Mouse (Mus musculus): ENCODE measurements at regions not wholly inside any gene's neighbourhood (a gene's known extent, or its start where the extent isn't known, plus 50 kb on each side); places are given as distances from the start of the nearest gene placed in this dataset.
"Not testable (repeated sequence)": the region's sequence is repeated elsewhere in the genome, so short reads cannot be mapped to it uniquely, and the experiment has no call there.

GRCm38 (mm10) chr17:43157781-43158501, 112.2 kb upstream of the Adgrf1 start:
- Histone ChIP-seq H3K36me3 (ENCODE audit: control insufficient read depth, insufficient read depth, low read length) (no peaks in the 10 kb centered on the region), H3K4me3 (ENCODE audit: insufficient read depth, low read depth, low read length) (no peak overlapping the region), H3K27me3 (replicated peaks; ENCODE audit: control insufficient read depth, insufficient read depth, low read length) (no peaks in the 10 kb centered on the region), H3K4me1 (ENCODE audit: control insufficient read depth, insufficient read depth, low read length) (peaks cover 4% of the 10 kb centered on the region; the same call in 1 of the 2 replicates), H3K27ac (ENCODE audit: insufficient read depth, low read depth, low read length) (no peak overlapping the region)
- 39% methylated on average over 15 of the region's 15 CpGs for WGBS
- TF ChIP-seq CTCF (conservative IDR thresholded peaks at IDR 0.05; ENCODE audit: insufficient read depth, insufficient read length, low read depth, low read length), result no peak
- no peak for TF ChIP-seq POLR2A (IDR thresholded peaks at IDR 0.05; ENCODE audit: low read depth, low read length)
- DNase-seq, result no peak

- H3K27ac ChIP-seq (ENCODE audit: insufficient read depth, low read depth, low read length), result no peak overlapping the region
- WGBS, result 23% methylated on average over 10 of the region's 10 CpGs
- TF ChIP-seq CTCF (conservative IDR thresholded peaks at IDR 0.05; ENCODE audit: insufficient read depth, insufficient read length, low read depth, low read length) (no peak), POLR2A (IDR thresholded peaks at IDR 0.05; ENCODE audit: low read depth, low read length) (no peak)
Observed at GRCm38 (mm10) chr17:43158741-43159140, 111.4 kb upstream of the Adgrf1 start.

GRCm38 (mm10) chr17:43161306-43161705, 108.8 kb upstream of the Adgrf1 start:
- not testable (repeated sequence) for H3K4me3 ChIP-seq (ENCODE audit: insufficient read depth, low read depth, low read length); H3K27ac ChIP-seq (ENCODE audit: insufficient read depth, low read depth, low read length)
- 43% methylated on average over 10 of the region's 10 CpGs for WGBS

More at GRCm38 (mm10) chr17:43158741-43159140, 111.4 kb upstream of the Adgrf1 start:
- Histone ChIP-seq H3K36me3 (ENCODE audit: control insufficient read depth, insufficient read depth, low read length) (no peaks in the 10 kb centered on the region), H3K4me3 (ENCODE audit: insufficient read depth, low read depth, low read length) (no peak overlapping the region), H3K27me3 (replicated peaks; ENCODE audit: control insufficient read depth, insufficient read depth, low read length) (no peaks in the 10 kb centered on the region), H3K4me1 (ENCODE audit: control insufficient read depth, insufficient read depth, low read length) (peaks cover 4% of the 10 kb centered on the region; the same call in 1 of the 2 replicates)
- DNase-seq, result peak; percentile 61

GRCm38 (mm10) chr17:43163126-43163525, 107.0 kb upstream of the Adgrf1 start:
- 75% methylated on average over 4 of the region's 4 CpGs for WGBS
- H3K27ac ChIP-seq (ENCODE audit: insufficient read depth, low read depth, low read length), result no peak overlapping the region
- no peaks in the 10 kb centered on the region for H3K27me3 ChIP-seq (replicated peaks; ENCODE audit: control insufficient read depth, insufficient read depth, low read length)
- no peaks in the 10 kb centered on the region for H3K36me3 ChIP-seq (ENCODE audit: control insufficient read depth, insufficient read depth, low read length)
- no peak for DNase-seq
- peaks cover 6% of the 10 kb centered on the region; the same call in 1 of the 2 replicates for H3K4me1 ChIP-seq (ENCODE audit: control insufficient read depth, insufficient read depth, low read length)
- H3K4me3 ChIP-seq (ENCODE audit: insufficient read depth, low read depth, low read length), result no peak overlapping the region
- TF ChIP-seq POLR2A (IDR thresholded peaks at IDR 0.05; ENCODE audit: low read depth, low read length) (no peak), CTCF (conservative IDR thresholded peaks at IDR 0.05; ENCODE audit: insufficient read depth, insufficient read length, low read depth, low read length) (no peak)

More at GRCm38 (mm10) chr17:43161306-43161705, 108.8 kb upstream of the Adgrf1 start:
- H3K36me3 ChIP-seq (ENCODE audit: control insufficient read depth, insufficient read depth, low read length); H3K27me3 ChIP-seq (replicated peaks; ENCODE audit: control insufficient read depth, insufficient read depth, low read length); H3K4me1 ChIP-seq (ENCODE audit: control insufficient read depth, insufficient read depth, low read length): not testable (repeated sequence)
- peak; percentile 90 for DNase-seq

GRCm38 (mm10) chr17:43166091-43166490, 104.0 kb upstream of the Adgrf1 start:
- peak; percentile 87 for DNase-seq
- Histone ChIP-seq H3K27me3 (replicated peaks; ENCODE audit: control insufficient read depth, insufficient read depth, low read length) (no peaks in the 10 kb centered on the region), H3K4me1 (ENCODE audit: control insufficient read depth, insufficient read depth, low read length) (peaks cover 3% of the 10 kb centered on the region; the same call in 1 of the 2 replicates), H3K4me3 (ENCODE audit: insufficient read depth, low read depth, low read length) (no peak overlapping the region), H3K27ac (ENCODE audit: insufficient read depth, low read depth, low read length) (peak overlapping the region; percentile 69; the same call in 1 of the 2 replicates), H3K36me3 (ENCODE audit: control insufficient read depth, insufficient read depth, low read length) (no peaks in the 10 kb centered on the region)
- 43% methylated on average over 4 of the region's 4 CpGs for WGBS
- TF ChIP-seq POLR2A (IDR thresholded peaks at IDR 0.05; ENCODE audit: low read depth, low read length) (no peak), CTCF (conservative IDR thresholded peaks at IDR 0.05; ENCODE audit: insufficient read depth, insufficient read length, low read depth, low read length) (no peak)

- H3K27ac ChIP-seq (ENCODE audit: insufficient read depth, low read depth, low read length), result no peak overlapping the region
- TF ChIP-seq POLR2A (IDR thresholded peaks at IDR 0.05; ENCODE audit: low read depth, low read length) (no peak), CTCF (conservative IDR thresholded peaks at IDR 0.05; ENCODE audit: insufficient read depth, insufficient read length, low read depth, low read length) (no peak)
- H3K36me3 ChIP-seq (ENCODE audit: control insufficient read depth, insufficient read depth, low read length), result no peaks in the 10 kb centered on the region
- peaks cover 7% of the 10 kb centered on the region; the same call in 1 of the 2 replicates for H3K4me1 ChIP-seq (ENCODE audit: control insufficient read depth, insufficient read depth, low read length)
- no peak for DNase-seq
- no peak overlapping the region for H3K4me3 ChIP-seq (ENCODE audit: insufficient read depth, low read depth, low read length)
- 89% methylated on average over 1 of the region's 1 CpGs for WGBS
- H3K27me3 ChIP-seq (replicated peaks; ENCODE audit: control insufficient read depth, insufficient read depth, low read length), result no peaks in the 10 kb centered on the region
Observed at GRCm38 (mm10) chr17:43169435-43169834, 100.7 kb upstream of the Adgrf1 start.

GRCm38 (mm10) chr17:43172657-43173165, 97.4 kb upstream of the Adgrf1 start:
- 36% methylated on average over 6 of the region's 6 CpGs for WGBS
- peak overlapping the region; percentile 29; the same call in 1 of the 2 replicates for H3K27ac ChIP-seq (ENCODE audit: insufficient read depth, low read depth, low read length)

More at GRCm38 (mm10) chr17:43172657-43173165, 97.4 kb upstream of the Adgrf1 start:
- H3K36me3 ChIP-seq (ENCODE audit: control insufficient read depth, insufficient read depth, low read length), result no peaks in the 10 kb centered on the region
- peak; percentile 82 for DNase-seq
- peaks cover 4% of the 10 kb centered on the region; the same call in 1 of the 2 replicates for H3K4me1 ChIP-seq (ENCODE audit: control insufficient read depth, insufficient read depth, low read length)
- TF ChIP-seq CTCF (conservative IDR thresholded peaks at IDR 0.05; ENCODE audit: insufficient read depth, insufficient read length, low read depth, low read length) (no peak), POLR2A (IDR thresholded peaks at IDR 0.05; ENCODE audit: low read depth, low read length) (no peak)
- H3K4me3 ChIP-seq (ENCODE audit: insufficient read depth, low read depth, low read length), result no peak overlapping the region
- H3K27me3 ChIP-seq (replicated peaks; ENCODE audit: control insufficient read depth, insufficient read depth, low read length), result no peaks in the 10 kb centered on the region

All from kidney, adult 2 months (tissue).